ENCODE assay signal across 8 mouse cellular contexts in the genomic region with DNA sequence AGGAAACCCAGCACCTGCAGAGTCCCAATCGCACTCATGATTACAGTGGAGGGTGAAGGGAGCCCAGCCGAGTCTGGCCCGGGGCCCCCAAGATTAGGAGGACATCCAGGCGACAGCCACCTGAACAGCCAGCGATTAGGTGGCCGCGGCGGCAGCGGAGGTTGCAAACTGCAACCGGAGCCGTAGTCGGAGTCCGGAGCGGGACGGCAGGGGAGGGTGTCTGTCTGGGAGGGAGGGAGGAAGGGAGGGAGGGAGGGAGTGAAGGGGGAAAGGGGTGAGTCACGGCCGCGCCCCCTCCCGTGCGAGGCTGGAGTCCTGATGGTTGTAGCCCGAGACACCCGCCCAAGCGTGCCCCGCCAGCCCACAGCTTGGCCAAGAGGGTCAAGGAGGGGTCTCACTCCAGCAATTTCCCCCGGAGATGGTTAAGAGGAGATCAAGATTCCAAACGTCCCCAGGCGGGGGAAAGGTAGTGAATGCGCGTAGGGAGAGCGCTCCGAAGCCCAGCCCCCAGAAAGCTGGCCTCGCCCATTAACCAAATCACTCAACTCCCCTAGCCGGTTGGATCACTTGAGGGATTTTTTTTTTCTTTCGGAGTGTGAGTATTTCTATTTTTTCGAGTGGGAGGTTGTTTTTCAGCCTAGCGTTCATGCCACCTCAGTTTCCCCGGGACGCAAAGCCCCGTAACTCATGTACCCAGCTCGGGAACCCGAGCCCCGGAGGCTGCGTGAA. TPM values are rescaled to one million over a fixed set of nuclear protein-coding genes. Genes with fewer than 3 reads are reported as not detected.
DNase-seq lines count a peak whose midpoint lies in the region; ATAC-seq and TF ChIP-seq lines count a peak whose summit lies in the region.

Erbb3 (minus strand) TSS at position 189 of the 729 bp plus-strand sequence.

- H3K4me1 ChIP-seq in lung, embryonic 14.5 days (ENCODE audit: insufficient read depth): no peaks in the 10 kb centered on the region

- no peak for TF ChIP-seq CTCF in lung, embryonic 14.5 days (IDR thresholded peaks at IDR 0.05; ENCODE audit: low read depth)

- intact Hi-C loops in left cerebral cortex, postnatal 4 days (cut with DNase I): no loop called here

- H3K4me2 ChIP-seq in lung, embryonic 14.5 days: peak within 1 kb of the TSS; percentile 98

- peaks cover 39% of the 10 kb centered on the region for H3K27me3 ChIP-seq in lung, embryonic 14.5 days (ENCODE audit: insufficient read depth, low read length)

- H3K9me3 ChIP-seq in lung, embryonic 14.5 days (ENCODE audit: low read depth, low read length): no peaks in the 10 kb centered on the region

- H3K9ac ChIP-seq in lung, embryonic 14.5 days: peak within 1 kb of the TSS; percentile 57

- no peaks in the 10 kb centered on the region for H3K36me3 ChIP-seq in lung, embryonic 14.5 days (ENCODE audit: insufficient read depth)

- WGBS in lung, embryonic 14.5 days: under 1% methylated on average over 43 of the region's 43 CpGs

- H3K4me3 ChIP-seq in lung, embryonic 14.5 days (ENCODE audit: low read depth, low read length): peak within 1 kb of the TSS; percentile 61

- H3K27ac ChIP-seq in lung, embryonic 14.5 days (ENCODE audit: low read depth): peak within 1 kb of the TSS; percentile 96

- peak; percentile 75 for ATAC-seq in lung, embryonic 14.5 days (ENCODE audit: insufficient read depth)
- peak; percentile 20; the same call in 1 of the 2 replicates for ATAC-seq in neutrophil, adult 5-6 weeks (ENCODE audit: extremely low read depth, insufficient number of reproducible peaks, low FRiP score, poor library complexity, severe bottlenecking)

- DNase-seq in left cerebral cortex, postnatal 4 days: peak; percentile 21
- no peak for DNase-seq in left cerebral cortex, adult 8-10 months (ENCODE audit: low spot score in 2 of 2)
- DNase-seq in c-Kit-positive CD71-positive TER-119-positive erythroid progenitor cells, embryonic 14.5 days (ENCODE audit: low spot score): peak; percentile 17
- peak; percentile 45 to 61 for DNase-seq in heart, adult 18-20 months
- DNase-seq in kidney, adult 18-20 months: peak; percentile 88
- DNase-seq in lung, embryonic 14.5 days: peak; percentile 84
- DNase-seq in urinary bladder, postnatal 14 days (ENCODE audit: low spot score): peak; percentile 80

RNA-seq across cellular contexts. Expression of gene Erbb3, which starts in this region (rescaled TPM):
- under 1 TPM; 0.62 to 0.66 TPM for total RNA-seq in left cerebral cortex, postnatal 4 days (2021)
- total RNA-seq in left cerebral cortex, adult 8-10 months (2022): 1 to 10 TPM; 7.8 to 8.3 (median 8.2) TPM
- total RNA-seq in heart, adult 18-20 months (2021): 1 to 10 TPM; 6.4 to 8.6 TPM
- polyA plus RNA-seq in lung, embryonic 14.5 days (2014; fragmentation: Nextera tagmentation; extraction: Ambion mirVana): 20.2 and 22.9 TPM in 2 replicates
- total RNA-seq in neutrophil, adult 5-6 weeks (2017): 1.3 and 1.6 TPM in 2 replicates

Comparison
In these comparisons a context has a peak if more than half of its experiments do, and no peak if none do; other contexts are left out.
1. Peak in DNase-seq in left cerebral cortex, postnatal 4 days; RNA of the gene not detected or under 1 TPM.
2. DNase-seq: peak in c-Kit-positive CD71-positive TER-119-positive erythroid progenitor cells, embryonic 14.5 days (single experiment), heart, adult 18-20 months (2 of 2), kidney, adult 18-20 months (single experiment), lung, embryonic 14.5 days (single experiment) and urinary bladder, postnatal 14 days (single experiment); none in left cerebral cortex, adult 8-10 months (0 of 2).